Mouse (Mus musculus) WW6 (cell line): ENCODE measurements around the gene Fam207a.

ENCODE experiments used
- DNase-seq: peaks from one replicate; pipeline ENCODE4 v3.0.0-alpha.2; 2013; ENCODE audit warnings: low read depth, low spot score

Fam207a gene

GRCm38 (mm10) chr10:77515385-77516348 is at the start of gene Fam207a:
Gene Fam207a, minus strand, starts transcription at chr10:77515785.
- DNase-seq, result peak; percentile 81

- no peak for DNase-seq
These were observed 49.4 kb upstream of the Fam207a start for GRCm38 (mm10) chr10:77565005-77565404.

GRCm38 (mm10) chr10:77561508-77561907 is 45.9 kb upstream of the Fam207a start:
- no peak for DNase-seq

GRCm38 (mm10) chr10:77560830-77561229 is 45.2 kb upstream of the Fam207a start:
- DNase-seq, result no peak

- DNase-seq, result no peak
These were observed 44.5 kb upstream of the Fam207a start for GRCm38 (mm10) chr10:77560090-77560489.

- DNase-seq, result no peak
These were observed 42.1 kb upstream of the Fam207a start for GRCm38 (mm10) chr10:77557641-77558040.

- no peak for DNase-seq
These were observed 41.0 kb upstream of the Fam207a start for GRCm38 (mm10) chr10:77556631-77557030.

GRCm38 (mm10) chr10:77554918-77555317 is 39.3 kb upstream of the Fam207a start:
- DNase-seq, result no peak

- no peak for DNase-seq
These were observed 37.7 kb upstream of the Fam207a start for GRCm38 (mm10) chr10:77553285-77553684.

GRCm38 (mm10) chr10:77552162-77552561 is 36.6 kb upstream of the Fam207a start:
- DNase-seq, result no peak

GRCm38 (mm10) chr10:77550874-77551273 is 35.3 kb upstream of the Fam207a start:
- no peak for DNase-seq

- DNase-seq, result no peak
These were observed 33.0 kb upstream of the Fam207a start for GRCm38 (mm10) chr10:77548576-77548975.

- DNase-seq, result no peak
These were observed 29.3 kb upstream of the Fam207a start for GRCm38 (mm10) chr10:77544916-77545315.

- DNase-seq, result peak; percentile 46
These were observed 27.6 kb upstream of the Fam207a start for GRCm38 (mm10) chr10:77543226-77543625.

- no peak for DNase-seq
These were observed 26.5 kb upstream of the Fam207a start for GRCm38 (mm10) chr10:77541864-77542666.

- DNase-seq, result no peak
These were observed 25.1 kb upstream of the Fam207a start for GRCm38 (mm10) chr10:77540576-77541102.

GRCm38 (mm10) chr10:77539320-77539945 is 23.8 kb upstream of the Fam207a start:
- DNase-seq, result no peak

GRCm38 (mm10) chr10:77537215-77538209 is 21.9 kb upstream of the Fam207a start:
- DNase-seq, result no peak

GRCm38 (mm10) chr10:77536727-77537126 is 21.1 kb upstream of the Fam207a start:
- DNase-seq, result no peak

GRCm38 (mm10) chr10:77532020-77532413 is 16.4 kb upstream of the Fam207a start:
- no peak for DNase-seq
